Mouse (Mus musculus) subcutaneous adipose tissue, adult 2 months (tissue): ENCODE results near the gene 1700067P10Rik. TPM values are rescaled to one million over a fixed set of nuclear protein-coding genes. Genes with fewer than 3 reads are reported as not detected.

Source experiments
- polyA plus RNA-seq: library from polyadenylated mRNA; depleted of rRNA; stranded (reverse); fragments of >200 nt; gene quantifications from 2 replicates; pipeline ENCODE4 v1.2.3, GENCODE M21; 2012; ENCODE audit warnings: low replicate concordance; rRNA removed

1700067P10Rik gene
- not detected in 2 replicates for polyA plus RNA-seq

DNA sequence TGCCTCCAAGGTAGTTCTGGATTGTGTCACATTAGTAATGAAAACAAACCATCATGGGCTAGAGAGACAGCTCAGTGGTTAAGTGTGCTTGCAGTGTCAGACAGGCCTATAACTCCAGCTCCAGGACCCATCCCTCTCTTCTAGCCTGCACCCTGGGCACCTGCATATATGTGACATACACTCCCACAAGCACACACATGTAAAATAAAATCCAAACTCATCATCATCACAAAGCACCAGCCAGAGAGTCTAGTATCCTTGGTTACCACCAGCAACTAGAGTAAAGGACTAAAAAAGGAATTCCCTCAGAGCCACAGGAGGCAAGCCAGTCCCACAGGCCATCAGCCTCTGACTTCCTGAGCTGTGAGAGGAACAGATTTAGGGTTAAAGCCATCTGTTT, at the start of gene 1700067P10Rik:
TSS of gene 1700067P10Rik (plus strand) at position 301 of the 400 bp plus-strand sequence.

Other genes starting within 250 kb of the 1700067P10Rik start
- 29.1 and 59.3 TPM in 2 replicates for gene Foxp4, start 164.7 kb upstream of the 1700067P10Rik start, polyA plus RNA-seq
- not detected in 2 replicates for gene 1700122O11Rik, start 51.0 kb upstream of the 1700067P10Rik start, polyA plus RNA-seq
- gene 9830107B12Rik, start 56.9 kb downstream of the 1700067P10Rik start, polyA plus RNA-seq: 0.11 and 0.50 TPM in 2 replicates
- gene A530064D06Rik, start 78.0 kb downstream of the 1700067P10Rik start, polyA plus RNA-seq: 0.75 and 1.6 TPM in 2 replicates
- gene Trem1, start 143.4 kb downstream of the 1700067P10Rik start, polyA plus RNA-seq: 0.09 TPM in 2 replicates
- gene Trem3, start 158.5 kb downstream of the 1700067P10Rik start, polyA plus RNA-seq: 0.16 and 0.21 TPM in 2 replicates
- 0.95 and 1.7 TPM in 2 replicates for gene Treml4, start 175.0 kb downstream of the 1700067P10Rik start, polyA plus RNA-seq
- gene Treml2, start 210.2 kb downstream of the 1700067P10Rik start, polyA plus RNA-seq: 0.53 and 2.3 TPM in 2 replicates
- gene B430306N03Rik, start 226.8 kb downstream of the 1700067P10Rik start, polyA plus RNA-seq: 0.70 and 2.8 TPM in 2 replicates